Mouse (Mus musculus) lung, postnatal 36 days (tissue): ENCODE measurements around the gene Rnf25.

Source experiments
- DNase-seq: peaks from one replicate; pipeline ENCODE4 v3.0.0; 2022; ENCODE audit warnings: mixed read lengths

Rnf25 gene

GRCm38 (mm10) chr1:74601267-74601962 is at the start of gene Rnf25, which contains the start of gene Stk36:
Gene Rnf25, minus strand, starts transcription at chr1:74601397.
Gene Stk36, plus strand, starts transcription at chr1:74601445.
- DNase-seq = peak; percentile 95

GRCm38 (mm10) chr1:74643926-74644325 is 42.7 kb upstream of the Rnf25 start:
- peak; percentile 32 for DNase-seq

- no peak for DNase-seq
These were observed 42.3 kb upstream of the Rnf25 start for GRCm38 (mm10) chr1:74643524-74643923.

- DNase-seq = no peak
These were observed 31.5 kb upstream of the Rnf25 start for GRCm38 (mm10) chr1:74632734-74633133.

- no peak for DNase-seq
These were observed 26.8 kb upstream of the Rnf25 start for GRCm38 (mm10) chr1:74628001-74628400.

- peak; percentile 38 for DNase-seq
These were observed 24.9 kb upstream of the Rnf25 start for GRCm38 (mm10) chr1:74626076-74626475.

- peak; percentile 85 for DNase-seq
These were observed 23.0 kb upstream of the Rnf25 start for GRCm38 (mm10) chr1:74624183-74624582.

- peak; percentile 3 for DNase-seq
These were observed 513 bp downstream of the Rnf25 start for GRCm38 (mm10) chr1:74600501-74601266.

GRCm38 (mm10) chr1:74594434-74594833 is 6.8 kb downstream of the Rnf25 start:
- DNase-seq = no peak

- DNase-seq = peak; percentile 99
These were observed 13.3 kb downstream of the Rnf25 start, which contains the start of the genes Zfp142 and Bcs1l for GRCm38 (mm10) chr1:74587773-74588445. Gene Zfp142, minus strand, starts transcription at chr1:74588246. Gene Bcs1l, plus strand, starts transcription at chr1:74588289.

GRCm38 (mm10) chr1:74587233-74587772 is 13.9 kb downstream of the Rnf25 start:
- no peak for DNase-seq

GRCm38 (mm10) chr1:74584616-74585398 is 16.4 kb downstream of the Rnf25 start:
- DNase-seq = no peak

- DNase-seq = no peak
These were observed 18.6 kb downstream of the Rnf25 start for GRCm38 (mm10) chr1:74582621-74583020.

- no peak for DNase-seq
These were observed 31.2 kb downstream of the Rnf25 start for GRCm38 (mm10) chr1:74569739-74570719.

- DNase-seq = no peak
These were observed 35.4 kb downstream of the Rnf25 start for GRCm38 (mm10) chr1:74565834-74566233.

- no peak for DNase-seq
These were observed 42.1 kb downstream of the Rnf25 start for GRCm38 (mm10) chr1:74559061-74559460.

- DNase-seq = no peak
These were observed 57.0 kb downstream of the Rnf25 start, which contains the start of gene Usp37 for GRCm38 (mm10) chr1:74544184-74544583. Gene Usp37, minus strand, starts transcription at chr1:74544284.
